Mouse (Mus musculus) cerebellum, postnatal 14 days (tissue): ENCODE results near the gene Cbfa2t2.

Experiments
- DNase-seq, 2 experiments: peaks; one replicate each; pipeline ENCODE4 v3.0.0; 2021; ENCODE audit warnings: mixed read lengths in 2 of 2

The Cbfa2t2 gene

GRCm38 (mm10) chr2:154569836-154570286, 133.6 kb downstream of the Cbfa2t2 start, which contains the start of gene E2f1:
TSS of gene E2f1 (minus strand) at chr2:154569892.
- DNase-seq = peak; percentile 96

- no peak for DNase-seq
These were observed 134.4 kb downstream of the Cbfa2t2 start for GRCm38 (mm10) chr2:154570666-154571065.

- DNase-seq = no peak
These were observed 135.0 kb downstream of the Cbfa2t2 start for GRCm38 (mm10) chr2:154571266-154571665.

GRCm38 (mm10) chr2:154571976-154572375, 135.7 kb downstream of the Cbfa2t2 start:
- no peak for DNase-seq

GRCm38 (mm10) chr2:154572996-154573395, 136.7 kb downstream of the Cbfa2t2 start:
- DNase-seq = no peak

GRCm38 (mm10) chr2:154574271-154574670, 138.0 kb downstream of the Cbfa2t2 start:
- no peak for DNase-seq

- DNase-seq = no peak
These were observed 140.8 kb downstream of the Cbfa2t2 start for GRCm38 (mm10) chr2:154576876-154577743.

GRCm38 (mm10) chr2:154577744-154578067, 141.4 kb downstream of the Cbfa2t2 start:
- no peak for DNase-seq

- no peak for DNase-seq
These were observed 144.3 kb downstream of the Cbfa2t2 start for GRCm38 (mm10) chr2:154580586-154580985.

GRCm38 (mm10) chr2:154581421-154581820, 145.1 kb downstream of the Cbfa2t2 start:
- DNase-seq = no peak

- peak; percentile 83 to 91 for DNase-seq
These were observed 147.9 kb downstream of the Cbfa2t2 start for GRCm38 (mm10) chr2:154583906-154584872.

- peak; percentile 74 to 83 for DNase-seq
These were observed 148.8 kb downstream of the Cbfa2t2 start for GRCm38 (mm10) chr2:154584931-154585601.

- peak; percentile 78 to 92 for DNase-seq
These were observed 150.1 kb downstream of the Cbfa2t2 start for GRCm38 (mm10) chr2:154586405-154586804.
